Mouse (Mus musculus) ovary, postnatal 36 days (tissue): Measurements from ENCODE around the gene Scrt2.
A peak's percentile ranks its signal among the peaks of the same experiment; 100 is the strongest.
"Not testable (repeated sequence)": the region's sequence is repeated elsewhere in the genome, so short reads cannot be mapped to it uniquely, and the experiment has no call there.

Source experiments
- DNase-seq: peaks from one replicate; pipeline ENCODE4 v3.0.0; 2022; ENCODE audit warnings: low spot score, mixed read lengths

Gene Scrt2

DNA sequence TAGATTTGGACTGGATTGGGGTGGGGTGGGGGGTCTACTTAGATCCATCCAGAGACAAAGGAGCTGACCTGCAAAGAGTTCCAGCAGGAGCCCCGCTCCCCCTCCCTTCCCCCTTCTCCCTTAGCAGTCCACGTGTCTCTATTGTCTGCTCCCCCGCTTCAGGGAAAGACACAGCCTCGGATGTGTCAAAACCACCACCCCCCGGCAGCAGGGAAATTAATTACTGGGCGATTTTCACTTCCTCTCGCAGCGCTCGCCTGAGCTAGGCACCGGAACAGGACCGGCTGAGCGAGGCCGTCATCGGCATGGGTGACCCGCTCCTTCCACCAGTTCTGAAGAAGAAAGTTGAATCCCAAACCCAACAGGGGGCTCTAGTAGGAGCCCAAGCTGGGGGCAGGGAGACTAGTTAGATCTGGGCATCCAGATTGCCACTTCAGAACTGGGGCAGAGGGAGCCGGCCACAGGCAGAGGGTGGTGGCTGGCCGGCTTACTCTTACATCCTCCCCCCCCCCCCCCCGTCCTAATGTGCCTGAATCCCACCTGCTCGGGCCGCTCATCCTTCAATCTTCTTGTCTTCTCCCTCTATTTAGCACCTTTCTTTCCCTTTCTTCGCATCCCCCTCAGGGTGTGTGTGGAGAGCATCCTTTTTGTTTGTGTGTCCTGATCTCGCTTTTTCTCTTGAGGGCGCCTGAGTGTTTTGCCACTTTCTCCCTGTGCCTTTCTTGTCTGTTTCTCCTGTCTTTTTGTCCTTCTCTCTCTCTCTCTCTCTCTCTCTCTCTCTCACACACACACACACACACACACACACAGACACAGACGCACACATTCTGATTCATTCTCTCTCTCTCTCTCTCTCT lies at the start of gene Scrt2:
TSS of gene Scrt2 (plus strand) at position 845 of the 857 bp plus-strand sequence.
- no peak for DNase-seq

DNA sequence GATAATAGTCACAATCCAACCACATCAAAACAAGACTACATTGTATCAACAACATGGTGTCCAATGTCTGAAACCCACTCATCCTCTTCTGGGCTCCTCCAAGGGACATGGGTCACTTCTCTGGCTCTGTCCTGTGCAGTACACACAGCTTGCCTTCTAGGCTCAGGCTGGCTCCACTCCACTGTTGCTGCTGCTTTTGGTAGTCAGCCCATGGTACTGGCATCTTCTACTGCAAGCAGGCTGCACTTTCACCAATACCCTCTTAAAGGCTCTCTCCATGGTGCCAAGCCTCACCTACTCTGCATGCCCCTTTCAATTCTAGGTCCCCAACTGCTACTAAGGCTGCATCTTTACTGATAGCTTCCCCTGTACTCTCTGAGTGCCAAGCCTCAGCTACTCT lies 41.2 kb upstream of the Scrt2 start:
- DNase-seq: no peak

DNA sequence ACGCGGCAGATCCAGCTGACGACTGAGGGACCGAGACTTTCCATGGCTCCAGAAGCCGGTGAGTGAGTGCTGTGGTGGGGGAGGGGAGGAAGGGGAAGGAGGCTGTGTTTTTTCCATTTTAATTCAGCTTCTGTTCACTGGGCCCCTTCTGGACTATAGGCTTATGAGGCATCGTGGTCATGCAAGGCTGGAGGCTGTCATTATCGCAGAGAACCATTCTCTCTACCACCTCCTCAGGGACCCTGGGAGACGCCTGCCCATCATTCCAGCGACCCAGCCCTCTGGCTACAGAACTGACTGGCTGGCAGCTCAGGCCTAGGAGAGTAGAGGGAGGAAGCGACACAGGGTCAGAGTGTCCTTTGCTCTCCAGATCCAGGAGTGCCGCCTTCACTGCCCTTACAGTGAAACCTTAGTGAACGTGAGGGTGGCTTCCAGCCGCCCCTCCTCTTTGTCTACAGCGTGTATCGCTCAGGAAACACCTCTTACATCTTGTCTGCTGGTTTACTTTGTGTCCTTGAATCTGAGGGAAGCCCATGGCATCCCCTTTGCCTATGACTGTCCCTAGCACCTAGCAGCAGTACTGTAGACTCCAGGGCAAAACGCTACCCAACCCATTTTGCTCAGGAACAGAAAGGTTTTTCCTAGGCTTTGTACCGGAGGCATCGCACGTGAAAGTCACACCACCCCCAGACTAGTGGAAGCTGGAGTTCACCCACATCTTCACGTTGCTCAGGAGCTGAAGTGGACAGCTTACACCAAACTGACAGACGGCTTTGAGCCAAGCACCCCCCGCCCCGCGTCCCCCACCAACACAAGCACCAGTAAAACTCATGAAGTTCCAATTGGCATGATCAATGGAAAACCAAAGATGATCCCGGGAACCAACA lies 34.0 kb upstream of the Scrt2 start:
- no peak for DNase-seq

DNA sequence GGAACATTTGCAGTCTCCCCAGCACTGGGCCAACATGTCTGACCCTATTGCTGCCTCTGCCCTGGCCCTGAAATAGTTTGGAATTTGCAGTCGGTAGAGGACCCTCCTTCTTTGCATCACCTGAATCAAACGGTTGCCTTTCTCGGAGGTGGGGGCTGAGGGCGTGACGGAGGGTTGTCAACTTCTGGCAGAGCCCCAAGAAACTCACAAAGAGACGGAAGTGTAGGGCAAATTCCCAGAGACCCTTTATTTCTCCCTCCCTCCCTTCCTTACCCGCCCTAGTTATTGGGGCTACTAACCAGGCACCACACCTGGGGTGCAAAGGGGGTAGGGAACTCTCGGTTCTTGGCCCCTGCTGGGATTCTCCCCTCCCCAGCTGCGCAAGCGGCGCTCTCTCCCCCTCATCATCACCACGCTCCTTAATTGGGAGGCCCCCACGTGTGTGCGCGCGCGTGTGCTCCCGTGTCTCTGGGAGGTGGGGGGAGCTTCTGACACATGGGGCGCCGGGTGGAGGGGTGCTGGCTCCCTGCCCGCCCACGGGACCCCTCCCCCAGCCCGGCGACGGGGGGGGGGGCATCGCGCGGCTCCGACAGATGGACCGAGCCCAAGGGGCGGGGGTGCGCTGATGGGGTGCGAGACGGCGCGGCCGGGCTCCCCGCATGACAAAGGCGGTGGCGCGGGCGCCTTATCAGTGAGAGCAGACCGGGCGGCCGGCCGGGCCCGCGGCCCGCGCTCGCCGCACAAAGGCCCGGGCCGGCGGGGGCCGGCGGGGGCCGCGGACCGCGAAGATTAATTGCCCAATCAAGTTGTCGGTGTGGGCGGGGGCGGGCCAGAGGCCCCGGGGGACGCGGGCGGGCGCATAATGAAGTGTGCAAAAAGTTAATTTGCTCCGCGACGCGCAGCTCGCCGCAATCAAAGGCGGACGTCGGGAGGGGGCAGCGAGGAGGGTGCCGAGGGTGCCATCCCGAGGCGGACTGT lies 33.0 kb upstream of the Scrt2 start:
- DNase-seq: peak; percentile 25

DNA sequence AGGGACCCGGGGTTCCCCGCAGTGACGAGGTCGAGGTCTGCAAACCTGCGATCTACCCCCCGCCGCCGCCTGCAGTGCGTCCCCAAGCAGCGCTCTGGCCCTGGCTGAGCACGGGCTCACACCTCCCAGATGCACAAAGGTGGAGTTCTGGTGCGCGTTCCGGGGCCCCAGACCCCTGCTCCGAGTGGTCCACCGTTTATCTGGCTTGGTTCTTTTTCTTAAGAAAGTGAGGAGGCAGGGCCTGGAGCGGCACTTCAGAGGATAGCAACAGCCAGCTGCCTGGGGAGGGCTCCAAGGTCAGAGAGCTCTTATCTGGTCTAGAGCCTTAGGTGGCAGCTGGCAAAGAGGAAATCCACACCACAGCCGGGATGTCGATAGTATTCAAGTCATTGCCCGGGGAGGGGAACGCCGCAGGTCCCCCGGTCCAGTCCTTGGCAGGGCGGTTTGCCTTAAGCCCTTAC lies 32.3 kb upstream of the Scrt2 start:
- peak; percentile 38 for DNase-seq

DNA sequence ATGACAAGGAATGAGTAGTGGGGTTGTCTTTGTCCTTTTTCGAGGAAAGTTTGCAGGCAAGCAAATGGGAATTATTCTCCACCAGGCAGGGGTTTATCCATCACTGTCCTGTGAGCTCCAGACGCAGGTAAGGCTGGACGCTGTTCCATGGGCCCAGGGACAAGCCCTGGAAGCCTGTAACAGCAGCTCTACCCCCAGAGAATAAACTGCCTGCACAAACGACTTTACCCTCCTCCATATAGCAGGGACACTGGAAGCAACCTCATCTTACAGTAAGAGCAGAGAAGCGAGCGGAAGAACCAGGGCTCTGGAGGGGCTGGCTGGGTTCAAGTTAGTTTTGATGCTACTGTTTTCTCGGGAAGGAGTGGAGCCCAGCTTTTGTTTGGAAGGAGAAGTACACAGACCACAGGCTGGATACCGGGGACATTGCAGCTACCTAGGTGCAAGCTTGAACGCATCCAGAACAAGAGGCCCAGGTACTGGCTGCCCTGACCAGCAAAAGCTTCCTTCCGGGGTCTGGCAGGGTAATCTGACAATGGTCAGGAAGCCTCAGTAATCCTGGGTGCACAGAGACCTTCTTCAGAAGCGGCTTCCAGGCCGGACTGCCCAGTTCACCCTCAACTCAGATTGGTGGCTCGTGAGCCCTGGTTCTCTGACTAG lies 31.6 kb upstream of the Scrt2 start:
- no peak for DNase-seq

DNA sequence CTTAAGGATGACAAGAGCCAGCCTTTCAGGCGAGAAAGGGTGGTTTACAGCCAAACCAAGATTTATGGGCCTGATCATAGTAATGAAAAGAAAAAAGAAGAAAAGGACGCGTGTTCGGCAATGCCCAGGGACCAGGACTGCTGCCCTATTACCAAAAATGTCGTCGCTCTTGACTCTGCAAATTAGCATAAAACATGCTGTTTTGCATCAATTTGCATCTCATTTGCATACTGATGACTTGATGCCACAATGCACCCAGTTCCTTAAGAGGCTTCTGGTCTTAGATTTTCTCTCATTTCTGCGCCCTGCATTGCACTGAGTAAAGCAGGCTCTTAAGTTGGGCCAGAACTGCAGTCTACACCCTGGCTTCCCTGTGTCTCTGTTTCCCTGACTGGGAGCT lies 31.0 kb upstream of the Scrt2 start:
- no peak for DNase-seq

DNA sequence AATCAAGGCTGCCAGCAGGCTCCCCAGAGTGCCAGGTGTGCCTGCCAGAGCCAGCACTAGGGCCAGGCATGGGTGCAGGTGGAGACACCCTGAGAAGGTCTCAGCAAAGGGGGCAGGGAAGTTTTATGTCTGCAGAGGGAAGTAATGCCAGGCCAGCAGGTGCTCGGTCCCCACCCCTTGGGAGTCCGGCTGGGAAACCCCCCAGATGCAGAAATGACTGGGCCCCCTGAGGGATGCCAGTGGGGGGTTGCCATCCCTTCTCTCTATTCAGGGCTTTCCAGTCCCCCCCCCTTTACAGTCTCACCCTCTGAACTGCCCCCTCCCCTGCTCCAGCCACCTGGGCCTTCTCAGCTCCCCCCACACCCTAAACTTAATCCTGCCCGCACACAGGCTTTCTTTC lies 29.3 kb upstream of the Scrt2 start:
- DNase-seq: no peak

DNA sequence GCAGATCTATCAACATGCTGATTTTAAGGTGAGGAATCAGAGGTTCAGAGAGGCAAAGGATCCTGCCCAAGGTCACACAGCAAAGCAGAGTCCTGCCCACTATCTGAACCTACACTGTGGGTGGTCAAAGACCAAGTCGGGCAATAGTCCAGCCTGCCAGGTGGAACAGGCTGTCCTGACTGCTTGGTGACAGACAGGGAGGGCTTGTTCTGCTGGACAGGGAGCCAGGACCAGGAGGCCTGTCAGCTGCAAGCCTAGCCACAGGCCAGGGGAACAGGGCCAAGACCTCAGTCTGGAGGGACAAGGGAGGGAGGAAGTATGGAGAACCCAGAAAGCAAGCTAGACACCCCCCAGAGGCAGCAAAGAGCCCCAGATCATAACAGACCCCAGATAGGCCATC lies 25.9 kb upstream of the Scrt2 start:
- DNase-seq: no peak

DNA sequence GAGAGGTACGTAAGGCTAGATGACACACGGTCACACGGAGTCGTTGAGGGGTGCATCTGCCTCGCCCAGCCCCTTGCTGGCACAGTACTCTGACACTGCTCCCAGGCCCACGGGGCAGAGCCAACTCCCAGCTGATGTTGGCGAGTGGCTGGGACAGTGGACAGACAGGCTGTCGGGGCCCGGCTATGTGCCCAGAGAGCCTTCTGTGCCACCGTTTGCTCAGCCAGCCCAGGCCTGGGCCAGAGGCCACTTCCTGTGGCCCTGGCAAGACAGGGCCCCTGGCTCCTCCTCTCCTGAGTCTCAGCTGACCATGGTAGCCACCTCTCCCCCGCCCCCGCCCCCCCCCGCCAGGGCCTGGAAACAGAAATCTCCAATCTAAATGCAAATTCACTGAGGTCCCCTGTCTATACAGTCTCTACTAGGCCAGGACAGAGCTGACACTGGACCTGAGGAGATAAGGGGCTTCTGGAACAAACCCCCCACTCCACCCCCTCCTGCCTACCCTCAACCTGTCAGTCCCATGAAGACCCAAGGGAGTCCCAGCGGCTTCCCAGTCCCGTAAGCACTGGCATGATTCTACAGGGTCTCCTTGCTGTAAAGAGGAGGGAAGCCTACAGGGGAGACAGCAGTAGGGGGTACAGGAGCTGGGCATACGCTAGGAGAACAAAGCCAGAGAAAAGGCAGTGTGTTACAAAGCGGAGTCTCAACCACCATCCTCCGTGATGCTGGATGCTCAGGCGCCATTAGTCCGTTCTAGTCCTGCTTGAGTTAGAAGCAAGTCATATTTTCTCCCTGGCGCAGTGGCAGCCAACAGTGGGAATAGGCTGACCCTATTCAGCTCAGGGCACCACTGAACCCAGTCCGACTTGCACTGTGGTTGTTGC lies 24.7 kb upstream of the Scrt2 start:
- DNase-seq: no peak

DNA sequence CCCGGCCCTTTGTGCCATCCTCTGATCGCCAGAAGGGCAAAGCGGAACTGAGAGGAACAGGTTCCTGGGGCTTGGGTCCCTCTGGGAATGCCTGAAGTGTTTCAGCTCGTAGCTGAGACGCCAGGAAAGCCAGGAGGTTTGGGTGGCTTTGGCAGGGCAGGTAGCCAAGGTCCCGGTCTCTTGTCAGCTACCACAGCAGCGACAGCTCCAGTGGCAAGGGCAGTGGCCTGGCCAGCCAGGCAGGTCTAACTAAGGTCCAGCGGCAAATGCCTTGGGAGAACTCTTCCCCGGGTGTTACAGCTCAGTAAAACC lies 24.1 kb upstream of the Scrt2 start:
- DNase-seq: no peak

DNA sequence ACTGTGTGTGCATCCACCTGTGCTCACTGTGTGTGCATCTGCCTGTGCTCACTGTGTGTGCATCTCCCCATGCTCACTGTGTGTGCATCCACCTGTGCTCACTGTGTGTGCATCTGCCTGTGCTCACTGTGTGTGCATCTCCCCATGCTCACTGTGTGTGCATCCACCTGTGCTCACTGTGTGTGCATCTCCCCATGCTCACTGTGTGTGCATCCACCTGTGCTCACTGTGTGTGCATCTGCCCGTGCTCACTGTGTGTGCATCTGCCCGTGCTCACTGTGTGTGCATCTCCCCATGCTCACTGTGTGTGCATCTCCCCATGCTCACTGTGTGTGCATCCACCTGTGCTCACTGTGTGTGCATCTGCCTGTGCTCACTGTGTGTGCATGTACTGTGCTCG lies 18.5 kb upstream of the Scrt2 start:
- not testable (repeated sequence) for DNase-seq

DNA sequence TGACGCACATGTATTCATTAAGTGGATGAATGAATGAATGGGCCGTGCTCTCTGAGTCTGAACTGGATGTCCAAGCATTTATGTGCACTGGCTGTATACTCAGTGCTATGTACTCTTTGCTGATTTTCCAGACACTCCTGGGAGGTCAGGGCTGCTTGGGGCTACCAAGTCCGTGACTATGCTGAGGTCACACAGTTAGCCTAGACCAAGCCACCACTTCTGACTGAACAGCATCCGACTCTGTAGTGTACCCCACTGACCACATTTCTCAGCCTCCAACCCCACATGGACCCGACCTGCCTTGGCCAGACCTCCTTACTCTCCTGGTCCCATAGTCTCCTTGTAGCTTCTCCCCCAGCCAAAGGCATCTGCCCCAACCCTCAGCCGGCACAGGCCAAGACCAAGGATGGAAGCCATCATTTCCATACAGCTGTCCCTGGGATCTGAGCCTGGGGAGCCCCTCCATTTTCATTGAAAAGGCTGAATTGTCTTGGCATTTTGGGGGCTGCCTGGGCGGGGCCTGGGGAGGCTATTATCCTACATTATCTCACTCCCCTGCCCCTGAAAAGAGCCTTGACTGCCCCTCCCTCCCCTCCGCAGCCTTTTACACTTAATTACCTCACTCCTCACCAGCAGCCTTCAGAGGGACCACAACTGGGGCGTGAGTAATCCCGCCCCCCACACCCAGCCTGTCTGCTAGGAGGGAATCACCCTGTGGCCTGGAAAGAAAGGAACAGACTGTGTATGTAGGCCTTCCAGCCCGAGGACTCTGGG lies 12.5 kb upstream of the Scrt2 start:
- DNase-seq: no peak

DNA sequence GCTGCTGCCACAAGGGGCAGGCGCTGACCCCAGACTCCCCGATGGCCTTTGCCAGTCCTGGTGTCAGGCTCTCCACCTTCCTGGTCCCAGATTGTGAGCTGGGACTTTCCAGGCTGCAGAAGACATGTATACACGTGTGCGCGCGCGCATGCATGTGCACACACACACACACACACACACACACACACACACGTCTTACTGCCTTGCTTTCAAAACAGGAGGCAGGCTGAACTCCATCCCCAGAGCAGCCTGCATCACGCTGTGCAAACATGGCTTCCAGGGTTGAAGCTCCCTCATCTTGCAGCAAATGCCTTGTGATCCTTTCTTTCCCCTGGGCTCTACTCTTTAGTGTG lies 11.9 kb upstream of the Scrt2 start:
- no peak for DNase-seq

DNA sequence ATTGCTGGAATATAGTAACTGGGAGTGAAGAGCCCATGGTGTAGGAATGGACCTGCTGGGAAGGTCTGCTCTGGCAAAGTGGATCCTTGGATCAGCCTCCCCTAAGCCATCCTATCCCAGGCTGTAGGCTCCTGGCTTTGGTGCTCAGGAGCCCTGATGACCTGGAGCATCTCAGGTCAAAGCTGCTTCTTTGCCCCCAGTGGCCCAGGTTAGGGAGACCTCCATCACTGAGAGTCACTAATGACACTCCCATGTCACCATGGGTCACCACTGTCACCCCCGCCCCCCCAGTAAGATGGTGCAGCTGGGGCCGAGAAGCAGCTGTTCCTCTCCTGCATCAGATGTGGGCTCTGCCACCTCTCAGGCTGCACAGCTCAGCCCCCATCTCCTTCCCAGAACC lies 11.4 kb upstream of the Scrt2 start:
- no peak for DNase-seq

DNA sequence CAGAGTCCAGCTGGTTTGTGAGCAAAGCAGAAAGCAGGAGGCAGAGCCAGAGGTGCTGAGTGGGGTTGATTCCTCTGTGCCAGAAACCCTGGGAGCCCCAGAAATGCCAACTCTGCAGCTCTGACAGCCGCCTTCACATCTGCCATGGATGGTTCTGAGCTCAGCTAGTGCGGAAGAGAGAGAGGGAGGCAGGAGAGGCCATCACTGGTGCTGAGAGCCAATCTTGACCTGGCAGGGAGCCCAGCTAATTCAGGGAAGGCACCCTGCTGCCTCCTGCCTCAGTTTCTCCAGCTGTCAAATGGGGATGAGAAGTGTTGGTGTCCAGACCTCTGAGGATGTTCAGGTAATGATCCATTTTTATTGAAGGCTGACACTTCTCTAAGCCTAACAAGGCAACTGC lies 6.8 kb upstream of the Scrt2 start:
- no peak for DNase-seq

DNA sequence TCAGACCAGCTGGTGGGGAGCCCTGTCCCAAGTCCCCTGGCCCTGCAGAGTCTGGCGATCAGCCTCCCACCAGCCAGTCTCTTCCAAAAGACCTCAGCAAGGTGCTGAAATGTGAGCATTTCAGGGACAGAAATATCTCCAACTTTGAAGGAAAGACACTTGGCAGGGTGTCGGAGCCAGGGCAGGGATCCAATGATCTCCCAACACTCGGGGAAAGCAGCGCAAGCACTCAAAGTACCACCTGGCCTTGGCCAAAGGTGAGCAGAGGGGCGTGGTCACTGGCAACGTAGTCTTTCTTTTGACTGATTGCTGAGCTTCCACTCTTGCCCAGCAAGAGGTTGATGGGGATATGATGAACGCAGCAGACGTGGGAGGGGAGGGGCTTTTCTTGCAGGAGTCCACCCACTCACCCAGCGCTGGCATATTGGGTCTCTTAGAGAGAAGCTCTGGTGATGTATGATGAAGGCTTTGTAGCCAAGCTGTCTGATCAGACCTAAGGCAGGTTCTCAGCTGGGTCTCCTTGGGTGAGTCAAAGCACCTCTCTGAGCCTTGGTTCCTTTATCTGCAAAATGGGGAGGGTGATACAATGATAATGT lies 5.9 kb upstream of the Scrt2 start:
- no peak for DNase-seq

DNA sequence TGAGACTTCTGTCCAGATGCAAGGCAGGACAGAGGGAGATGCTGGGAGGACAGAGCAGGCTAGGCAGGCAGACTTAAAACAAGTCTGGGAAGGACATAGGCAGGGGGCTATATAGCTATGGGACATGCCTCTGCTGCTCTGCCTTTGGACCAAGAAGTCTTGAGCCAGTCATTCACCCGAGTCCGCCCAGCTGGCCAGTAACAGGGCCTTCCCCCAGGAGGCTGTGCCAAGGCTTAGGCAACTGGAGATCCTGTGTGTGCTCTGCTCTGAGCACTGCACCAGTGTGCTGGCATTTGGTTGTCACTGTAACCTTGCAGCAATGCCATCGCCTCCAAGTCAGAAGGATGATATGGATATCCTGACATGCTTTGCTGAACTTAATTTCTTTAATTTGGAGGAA lies 4.0 kb upstream of the Scrt2 start:
- no peak for DNase-seq
